Mouse (Mus musculus) MN1 (cell line): ENCODE results near the gene Mical3.
A peak's percentile ranks its signal among the peaks of the same experiment; 100 is the strongest.
"Not testable (repeated sequence)": the region's sequence is repeated elsewhere in the genome, so short reads cannot be mapped to it uniquely, and the experiment has no call there.

Source experiments
- DNase-seq: peaks from one replicate; pipeline ENCODE4 v3.0.0-alpha.2; 2016; ENCODE audit warnings: low spot score

Gene Mical3

DNA sequence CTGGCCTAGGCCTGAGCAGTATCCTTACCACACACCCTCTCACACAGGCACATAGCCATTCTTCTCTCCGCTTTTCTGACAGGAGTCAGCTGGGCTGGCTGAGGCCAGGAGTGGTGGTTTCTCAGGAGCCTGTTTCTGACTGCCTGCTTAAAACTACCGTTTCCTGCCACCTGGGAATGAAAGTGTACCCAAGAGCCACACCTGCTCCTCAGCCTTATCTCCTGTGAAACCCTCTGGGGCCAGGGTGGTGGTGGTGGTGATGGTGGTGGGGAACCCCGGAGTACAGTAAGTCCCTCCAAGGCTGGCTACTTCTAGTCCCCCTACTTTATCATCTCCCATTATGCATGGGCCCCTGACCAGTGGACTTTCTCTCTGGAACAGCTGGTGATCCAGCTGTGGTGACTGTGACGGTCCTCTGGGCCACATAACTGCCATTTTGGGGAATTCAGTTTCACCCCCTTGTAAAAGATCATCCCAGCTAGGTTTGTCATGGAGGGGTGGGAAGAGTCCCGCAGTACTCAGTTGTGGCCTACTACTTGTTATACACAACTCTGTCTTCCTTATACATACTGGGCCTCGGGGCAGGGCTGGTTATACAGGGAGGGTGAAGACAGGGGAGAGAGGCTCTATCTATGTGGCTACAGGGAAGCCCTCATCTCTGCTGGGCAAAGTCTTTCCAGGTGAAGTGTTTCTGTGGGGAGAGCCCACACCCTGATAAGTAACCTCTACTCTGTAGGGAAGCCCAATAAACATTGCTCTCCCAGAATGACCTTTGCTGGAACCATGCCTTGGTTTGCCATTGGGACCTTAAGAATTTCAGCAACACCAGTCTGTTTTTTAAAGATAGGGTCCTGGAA lies 200.1 kb downstream of the Mical3 start:
- DNase-seq, result no peak

DNA sequence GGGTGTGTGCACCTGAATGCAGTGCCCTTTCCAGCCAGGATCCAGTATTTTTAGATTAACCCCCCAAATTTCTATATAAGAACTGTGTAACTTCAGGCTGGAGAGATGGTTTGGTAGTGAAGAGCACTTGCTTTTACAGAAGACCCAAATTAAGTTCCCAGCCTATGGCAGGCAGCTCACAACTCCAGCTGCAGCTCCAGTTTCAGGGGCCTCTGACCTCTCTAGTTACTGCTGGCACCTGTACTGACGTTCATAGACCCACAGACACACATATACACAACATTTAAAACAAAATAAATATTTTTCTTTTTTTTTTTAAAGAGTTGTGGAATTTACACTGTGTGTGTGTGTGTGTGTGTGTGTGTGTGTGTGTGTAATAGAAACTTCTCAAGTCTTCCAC lies 201.4 kb downstream of the Mical3 start:
- no peak for DNase-seq

DNA sequence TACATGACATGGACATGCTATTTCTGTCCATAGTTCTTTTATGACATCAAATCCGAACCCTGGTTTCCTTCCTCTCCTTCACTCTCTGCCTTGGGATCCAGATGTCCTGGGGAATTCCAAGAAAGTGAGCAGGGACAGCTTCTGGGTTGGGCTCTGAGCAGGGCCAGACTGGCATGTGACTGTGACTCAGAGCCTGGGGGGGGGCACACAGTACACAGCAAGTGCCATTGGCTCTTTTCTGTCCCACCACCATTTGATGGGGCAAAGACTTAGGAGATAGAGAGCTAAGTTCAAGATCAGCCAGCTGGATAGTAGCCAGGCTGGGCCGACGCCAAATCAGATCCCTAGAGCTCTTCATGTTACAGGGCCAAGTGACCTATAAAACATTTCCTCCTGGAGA lies 203.0 kb downstream of the Mical3 start:
- DNase-seq, result peak; percentile 77

DNA sequence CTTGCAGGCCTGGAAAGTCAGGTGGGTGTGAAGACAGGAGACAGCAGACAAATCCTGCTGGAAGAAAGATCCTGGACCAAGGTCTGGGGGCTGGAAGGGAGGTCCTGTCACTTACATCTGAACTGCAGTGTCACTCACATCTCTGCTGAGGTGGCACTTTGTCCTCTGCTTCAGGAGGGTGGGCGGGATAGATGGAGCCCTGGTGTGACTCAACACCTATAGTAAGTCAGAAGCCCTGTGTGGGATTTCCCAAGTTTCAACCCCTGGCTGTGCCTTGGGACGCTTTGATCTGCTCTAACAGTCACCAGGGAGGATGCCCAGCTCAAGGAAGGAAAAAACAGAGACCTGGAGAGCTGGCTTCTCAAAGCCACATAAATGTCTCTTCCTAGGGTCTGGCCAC lies 203.9 kb downstream of the Mical3 start:
- peak; percentile 21 for DNase-seq

DNA sequence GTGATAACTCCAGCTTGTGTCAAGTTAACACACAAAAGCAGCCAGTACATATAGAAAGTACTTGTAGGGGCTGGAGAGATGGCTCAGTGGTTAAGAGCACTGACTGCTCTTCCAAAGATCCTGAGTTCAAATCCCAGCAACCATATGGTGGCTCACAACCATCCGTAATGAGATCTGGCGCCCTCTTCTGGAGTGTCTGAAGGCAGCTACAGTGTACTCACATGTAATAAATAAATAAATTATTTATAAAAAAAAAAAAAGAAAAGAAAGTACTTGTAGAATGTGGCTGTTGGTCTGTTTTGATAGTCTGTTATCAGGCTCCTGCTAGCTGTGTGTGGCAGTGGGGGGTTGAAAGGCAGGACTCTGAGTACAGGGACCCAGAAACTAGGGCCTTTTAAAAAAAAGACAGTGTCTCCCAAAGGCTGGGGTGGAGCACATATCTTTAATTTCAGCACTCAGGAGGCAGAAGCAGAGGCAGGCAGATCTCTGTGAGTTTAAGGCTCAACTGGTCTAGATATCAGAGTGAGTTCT lies 205.9 kb downstream of the Mical3 start:
- not testable (repeated sequence) for DNase-seq

DNA sequence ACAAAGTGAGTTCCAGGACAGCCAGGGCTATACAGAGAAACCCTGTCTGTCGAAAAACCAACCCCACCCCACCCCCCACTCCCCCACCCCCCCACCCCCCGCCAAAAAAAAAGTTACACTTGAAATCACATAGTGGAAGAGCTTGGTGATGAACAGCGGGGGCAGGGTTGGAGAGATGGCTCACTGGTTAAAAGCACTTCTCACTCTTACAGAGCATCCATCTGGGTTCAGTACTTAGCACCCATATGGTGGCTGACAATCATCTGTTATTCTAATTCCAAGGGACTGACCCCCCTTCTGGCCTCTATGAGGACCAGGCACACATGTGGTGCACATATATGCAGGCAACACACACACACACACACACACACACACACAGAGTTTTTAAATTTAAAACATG lies 212.8 kb downstream of the Mical3 start:
- no peak for DNase-seq

DNA sequence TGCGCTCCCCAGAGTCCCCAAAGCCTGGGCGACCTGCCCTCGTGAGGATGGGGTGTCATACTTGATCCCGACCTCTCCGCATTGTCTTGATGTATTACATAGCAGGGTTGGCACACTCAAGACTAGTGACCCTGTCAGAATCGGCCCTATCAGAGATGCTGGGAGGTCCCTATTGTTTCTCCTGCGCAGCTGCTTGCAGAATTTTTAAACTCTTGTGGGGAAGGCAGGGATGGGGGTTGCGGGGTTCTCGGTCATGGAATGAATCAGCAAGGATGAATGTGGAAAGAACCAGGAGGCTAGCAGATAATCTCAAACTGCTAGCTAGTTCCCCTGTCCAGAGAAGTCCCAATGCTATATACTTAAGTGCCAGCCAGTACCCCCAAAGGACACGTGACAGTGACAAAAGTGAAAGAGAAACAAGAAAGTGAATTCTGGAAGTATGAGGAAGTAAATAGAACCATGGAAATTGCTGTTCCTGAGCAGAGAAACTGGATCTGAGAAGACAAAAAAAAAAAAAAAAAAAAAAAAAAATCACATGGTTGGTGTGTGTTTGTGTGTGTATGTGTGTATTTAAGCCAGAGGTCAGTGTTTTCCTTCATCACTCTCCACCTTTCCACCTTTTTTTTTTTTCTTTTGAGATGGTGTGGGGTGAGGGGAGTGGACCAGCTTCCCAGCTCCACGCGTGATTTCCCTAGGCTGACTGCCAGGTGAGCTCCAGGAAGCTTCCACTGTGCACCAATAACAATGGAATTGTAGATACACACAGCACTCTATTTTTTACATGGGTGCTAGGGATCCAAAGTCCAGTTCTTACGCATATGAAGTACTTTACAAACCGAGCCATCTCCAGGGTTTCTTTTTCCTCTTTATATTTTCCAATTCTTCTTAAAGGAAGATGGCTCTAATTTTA lies 213.6 kb downstream of the Mical3 start:
- DNase-seq, result not testable (repeated sequence)

DNA sequence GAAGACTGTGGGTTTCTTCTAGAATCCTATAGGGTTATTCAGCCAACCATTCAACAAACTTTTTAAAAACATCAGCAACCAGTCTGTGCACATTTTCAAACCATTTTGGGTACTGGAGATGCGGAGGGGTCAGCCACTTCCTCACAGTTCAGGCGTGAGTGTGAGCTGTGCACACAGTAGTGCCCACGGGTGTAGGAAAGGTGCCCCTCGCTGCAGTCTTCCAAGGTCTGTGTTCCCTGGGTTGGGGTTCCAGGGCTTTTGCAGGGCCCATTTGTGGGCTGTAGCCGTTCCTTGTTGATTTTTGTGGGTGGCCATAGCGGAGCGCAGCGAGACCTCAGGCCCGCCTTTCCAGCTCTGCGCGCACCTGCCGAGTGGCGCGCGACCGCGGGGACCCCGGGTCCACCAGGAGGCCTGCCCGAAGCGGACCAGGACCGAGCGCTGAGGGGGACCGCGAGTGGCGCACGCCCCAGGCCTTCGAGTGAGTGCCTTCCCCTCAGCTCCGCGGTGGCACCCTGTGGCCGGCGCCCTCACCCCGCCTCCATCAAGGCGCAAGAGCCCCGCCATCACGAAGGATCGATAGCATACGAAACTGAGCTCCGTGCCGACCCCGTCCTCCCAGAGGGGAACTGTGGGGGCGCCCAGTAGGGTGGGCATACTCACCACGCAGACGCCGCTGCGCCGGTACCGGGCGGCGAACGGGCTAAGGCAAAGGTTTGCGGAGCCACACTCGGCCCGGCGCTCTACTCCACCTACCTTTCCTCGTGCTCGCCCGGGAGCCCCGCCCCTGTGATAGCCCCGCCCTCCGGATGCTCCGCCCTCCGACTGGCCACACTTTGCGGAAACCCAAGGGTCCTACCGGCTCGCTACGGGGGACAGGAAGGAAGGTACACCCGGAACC lies 214.5 kb downstream of the Mical3 start, which contains the start of gene Bid:
TSS of gene Bid (minus strand) at position 780 of the 898 bp plus-strand sequence.
- peak; percentile 80 for DNase-seq

DNA sequence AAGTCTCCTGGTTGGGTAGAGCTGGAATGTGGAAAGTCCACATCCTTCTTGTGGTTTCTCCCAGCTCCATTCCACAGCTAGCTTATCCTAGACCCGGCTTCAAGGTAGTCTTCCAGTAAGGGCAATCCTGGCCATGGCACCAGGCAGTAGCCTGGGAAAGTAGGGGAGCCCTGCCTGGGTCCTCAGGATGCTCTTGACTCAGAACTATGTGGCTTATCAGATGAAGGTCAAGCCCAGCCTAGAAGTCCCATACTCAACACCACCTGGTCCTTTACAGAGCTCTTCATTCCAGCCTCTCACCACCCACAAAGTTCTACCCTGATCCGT lies 215.2 kb downstream of the Mical3 start:
- no peak for DNase-seq

DNA sequence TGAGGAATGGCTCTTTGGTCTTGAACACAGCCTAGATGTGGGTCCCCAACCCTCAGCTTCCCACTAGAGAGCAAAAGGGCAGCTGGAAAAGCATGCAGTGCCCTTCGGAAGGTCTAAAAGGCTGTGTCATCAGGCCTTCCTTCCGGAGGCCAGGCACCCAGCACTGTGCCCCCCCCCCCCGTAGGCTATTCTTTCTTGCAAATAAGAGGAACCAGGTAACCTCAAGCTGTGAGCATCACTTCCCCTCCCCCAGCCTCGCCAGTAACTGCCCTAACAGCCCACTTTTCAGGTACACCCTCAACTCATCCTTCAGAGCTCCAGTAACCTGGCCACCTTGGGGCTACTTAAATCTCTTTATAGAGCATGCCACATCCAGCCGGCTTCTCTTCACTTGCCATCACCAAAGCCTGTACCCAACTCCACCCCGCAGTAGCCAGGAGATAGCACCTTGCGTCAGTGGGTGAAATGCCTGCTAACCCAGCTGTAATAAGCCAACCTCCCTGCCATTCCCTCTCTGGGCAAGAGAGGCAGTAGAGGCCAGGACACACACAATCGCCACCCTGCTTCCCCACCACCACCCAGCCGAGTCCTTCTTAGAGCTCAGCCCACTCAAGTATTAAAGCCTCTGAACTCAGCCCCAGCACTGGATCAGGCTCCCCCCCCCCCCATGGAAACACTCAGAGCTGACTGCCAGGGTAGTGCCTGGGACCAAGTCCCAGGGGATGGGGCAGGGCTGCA lies 215.7 kb downstream of the Mical3 start:
- peak; percentile 16 for DNase-seq

DNA sequence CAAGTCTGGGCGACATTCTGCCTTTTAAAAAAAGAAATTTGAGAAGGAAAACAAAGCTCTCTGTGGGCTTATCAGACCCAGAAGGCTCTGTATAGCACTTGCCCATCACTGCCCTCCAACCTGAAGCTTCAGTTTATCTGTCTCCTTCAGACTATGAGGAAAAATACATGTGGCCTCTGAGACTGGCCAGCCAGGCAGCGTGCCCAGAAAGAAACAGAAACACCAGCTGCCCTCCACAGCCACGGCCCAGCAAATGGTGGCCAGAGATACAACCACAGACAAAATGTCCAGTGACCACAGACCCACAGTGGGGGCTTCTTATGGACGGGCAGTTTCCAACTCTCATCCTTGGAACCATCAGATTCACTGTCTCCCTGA lies 216.3 kb downstream of the Mical3 start:
- DNase-seq, result peak; percentile 30

DNA sequence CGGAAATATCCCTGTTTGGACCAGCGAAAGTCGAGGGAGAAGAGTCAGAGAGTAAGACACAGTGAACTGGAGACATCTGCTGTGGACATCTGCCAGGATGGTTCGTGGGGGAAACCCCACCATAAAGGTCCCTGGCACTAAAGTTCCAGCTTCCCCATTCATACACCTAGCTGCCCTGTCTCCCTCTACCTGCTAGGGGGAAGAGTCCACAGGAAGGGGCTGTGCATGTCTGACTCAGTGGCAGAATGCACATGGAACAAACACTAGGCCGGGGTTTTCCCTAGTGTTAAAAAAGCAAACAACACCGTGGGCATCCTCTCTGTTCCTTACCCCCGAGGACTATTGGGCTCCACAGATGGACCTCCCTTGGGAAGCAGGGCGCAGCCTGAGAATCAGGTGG lies 217.0 kb downstream of the Mical3 start:
- DNase-seq, result no peak

DNA sequence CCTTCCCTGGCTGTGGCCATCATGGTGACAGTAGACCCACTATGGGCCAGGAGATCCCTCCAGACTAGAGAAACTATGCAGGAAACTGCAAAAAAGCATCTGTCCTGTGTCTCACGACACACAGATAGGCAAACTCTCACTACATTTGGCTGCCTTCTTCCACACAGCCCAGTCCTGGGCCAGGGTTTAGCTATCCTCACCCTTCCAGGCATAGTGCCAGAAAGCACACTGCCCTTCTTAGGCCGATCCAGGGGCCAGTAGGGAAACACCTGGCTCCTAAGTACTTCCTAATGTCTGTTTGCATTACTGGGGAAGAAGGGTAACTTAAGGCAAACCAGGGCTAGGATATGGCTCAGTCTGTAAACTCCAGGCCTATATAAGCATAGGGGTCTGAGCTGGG lies 217.9 kb downstream of the Mical3 start:
- DNase-seq, result peak; percentile 38

DNA sequence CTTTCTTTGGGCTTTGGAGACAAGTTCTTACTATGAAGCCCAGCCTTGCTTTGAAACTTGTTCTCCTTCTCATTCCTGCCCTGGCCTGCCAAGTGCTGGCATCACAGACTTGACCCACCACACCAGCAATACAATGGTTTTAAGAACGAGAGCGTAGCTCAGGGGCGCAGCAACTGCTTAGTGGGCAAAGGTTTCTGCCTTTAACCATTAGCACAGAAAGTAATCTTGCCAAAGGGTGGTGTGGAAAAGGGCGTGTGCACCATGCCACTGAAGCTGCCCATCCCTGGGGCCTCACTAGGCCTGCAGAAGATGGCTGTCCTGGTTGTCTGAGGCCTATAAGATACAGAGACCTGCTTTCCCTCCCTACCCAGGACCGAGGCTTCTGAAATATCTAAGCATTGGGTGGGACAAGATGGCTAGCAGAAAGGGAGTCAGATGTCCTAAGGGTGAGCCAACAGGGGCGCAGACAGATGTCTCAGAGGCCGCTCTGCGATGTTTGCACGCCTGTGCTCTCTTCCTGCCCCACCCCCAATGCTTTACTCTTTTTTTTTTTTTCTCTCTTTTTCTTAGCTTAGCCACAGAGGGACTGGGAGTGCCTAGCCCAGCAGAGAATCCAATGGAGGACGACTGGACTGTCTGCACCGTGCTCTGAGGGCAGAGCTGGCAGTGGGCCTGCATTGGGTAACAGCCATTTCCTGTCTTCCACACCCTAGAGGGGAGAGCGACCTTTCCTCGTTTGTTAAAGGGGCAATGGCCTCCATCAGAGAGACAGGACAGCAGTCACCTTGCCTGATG lies 219.4 kb downstream of the Mical3 start:
- DNase-seq, result no peak

DNA sequence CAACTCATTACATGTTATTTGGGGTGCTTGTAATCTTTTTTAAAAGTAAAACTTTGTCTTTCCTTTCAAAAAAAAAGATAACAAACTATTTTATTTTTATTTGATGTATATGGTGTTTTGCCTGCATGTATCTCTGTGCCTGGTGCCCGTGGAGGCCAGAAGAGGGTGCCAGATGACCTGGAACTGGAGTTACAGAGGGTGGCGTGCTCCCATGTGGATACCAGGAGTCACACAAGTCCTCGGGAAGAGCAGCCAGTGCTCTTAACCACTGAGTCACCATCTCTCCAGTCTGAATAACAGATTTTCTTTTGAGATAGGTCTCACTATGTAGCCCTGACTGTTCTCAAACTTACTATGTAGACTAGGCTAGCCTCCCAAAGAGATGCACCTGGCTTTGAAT lies 221.3 kb downstream of the Mical3 start:
- DNase-seq, result no peak

DNA sequence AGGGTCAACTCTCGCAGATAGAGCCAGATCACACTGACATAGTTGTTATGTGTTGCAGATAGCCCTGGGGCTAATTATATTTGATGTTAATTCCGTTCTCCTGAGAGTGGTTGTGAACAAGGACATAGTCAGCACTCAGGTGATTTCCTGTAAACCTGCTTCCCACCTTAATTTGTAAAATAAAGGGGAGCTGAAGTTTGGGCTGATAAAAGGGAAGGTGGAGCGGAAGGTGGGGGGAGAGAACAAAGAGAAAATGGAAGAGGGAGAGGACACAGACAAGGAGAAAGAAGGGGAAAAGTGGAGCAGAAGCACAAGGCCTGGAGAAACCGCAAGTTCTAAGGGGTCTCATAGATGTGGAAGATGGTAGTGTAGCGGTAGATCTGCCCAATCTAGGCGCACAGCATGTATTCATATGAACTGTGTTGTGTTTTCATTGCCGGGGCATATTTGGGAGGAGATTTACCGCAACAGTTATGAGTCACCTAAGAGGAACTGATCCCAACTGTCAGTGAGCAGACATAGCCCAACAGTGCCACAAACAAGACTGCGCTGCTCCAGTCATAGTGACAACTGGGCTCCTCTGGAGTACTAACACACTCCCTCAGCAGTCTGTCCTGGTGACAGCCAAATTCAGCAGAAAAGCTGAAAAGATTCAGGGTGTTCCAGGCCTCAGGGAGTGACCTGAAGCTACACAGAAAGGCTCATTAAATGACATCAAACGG lies 222.8 kb downstream of the Mical3 start:
- DNase-seq, result not testable (repeated sequence)

DNA sequence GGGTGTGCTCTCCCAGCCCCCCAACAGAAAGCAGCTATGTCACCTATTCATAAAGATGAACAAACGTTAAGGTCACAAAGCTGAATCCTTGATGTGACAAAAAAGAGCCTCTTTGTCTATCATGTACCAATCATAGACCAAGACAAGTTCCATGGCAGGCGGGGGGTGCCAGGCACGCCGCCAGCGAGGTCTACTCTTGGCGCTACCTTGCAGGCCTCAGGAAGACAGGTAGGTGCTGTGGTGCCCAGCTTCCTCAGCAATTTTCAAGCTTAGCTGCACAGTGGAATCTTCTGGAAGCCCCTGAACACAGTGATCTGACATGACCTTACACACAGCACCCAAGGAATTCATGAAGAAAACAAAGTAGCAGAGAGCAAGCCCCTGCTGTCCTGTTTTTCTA lies 224.3 kb downstream of the Mical3 start:
- DNase-seq, result no peak

DNA sequence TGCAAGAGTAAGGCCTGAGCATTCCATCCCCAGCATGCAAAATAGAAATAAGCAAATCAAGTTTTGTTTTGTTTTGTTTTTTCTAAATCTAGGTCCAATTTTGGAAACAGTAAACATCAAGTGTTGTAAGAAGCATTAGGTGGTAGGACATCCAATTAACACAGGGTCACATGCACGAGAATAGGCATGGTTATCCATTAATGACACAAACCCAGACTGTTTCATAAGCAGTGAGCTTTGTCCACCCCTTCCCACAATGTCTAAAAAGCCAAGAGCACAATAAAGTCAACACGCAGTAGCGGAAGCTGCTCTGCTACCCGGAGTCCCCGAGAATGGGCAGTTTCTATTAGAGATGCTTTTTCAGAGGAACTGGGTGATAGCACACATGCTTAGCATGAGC lies 225.7 kb downstream of the Mical3 start:
- no peak for DNase-seq

DNA sequence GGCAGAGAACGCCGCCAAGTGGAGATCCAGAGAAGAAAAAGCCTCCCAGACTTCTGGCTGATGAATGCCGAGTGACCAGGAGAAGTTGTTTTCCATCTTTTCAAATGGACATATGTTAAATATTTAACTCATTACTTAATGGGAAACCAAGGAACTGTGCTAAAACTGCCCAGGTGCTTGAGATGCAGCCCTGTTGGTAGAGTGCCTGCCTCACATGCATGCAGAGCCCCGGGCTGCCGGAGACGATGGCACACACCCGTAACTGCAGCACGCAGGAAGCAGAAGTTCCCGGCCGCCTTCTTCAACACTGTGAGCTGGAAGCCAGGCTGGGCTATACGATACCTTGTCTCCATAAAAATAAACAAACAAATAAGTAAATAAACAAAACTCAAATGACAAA lies 226.8 kb downstream of the Mical3 start:
- DNase-seq, result no peak

DNA sequence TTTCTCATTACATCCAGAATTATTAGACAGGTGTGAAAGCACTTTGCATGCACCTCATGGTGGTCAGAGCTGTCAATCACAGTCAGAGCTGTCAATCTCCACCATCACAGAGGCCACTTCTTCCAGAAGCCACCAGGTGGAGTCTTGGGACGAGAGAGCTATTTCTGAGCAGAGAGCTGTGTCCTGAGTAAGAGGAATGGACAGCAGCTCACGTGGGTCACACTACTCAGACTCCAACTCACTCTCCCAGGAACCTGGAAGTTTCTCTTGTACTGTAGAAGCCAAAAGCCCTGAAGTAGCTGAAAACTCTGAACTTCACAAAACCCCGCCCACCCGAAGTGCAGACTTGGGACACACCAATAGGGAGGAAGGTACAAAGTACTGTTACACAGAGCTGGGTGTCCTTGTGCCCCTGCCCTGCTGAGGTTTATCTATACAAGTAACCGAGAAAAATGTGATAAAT lies 227.3 kb downstream of the Mical3 start:
- peak; percentile 20 for DNase-seq
